Mouse (Mus musculus) olfactory bulb, adult 2 months (tissue): Measurements from ENCODE around the gene Kcnh1.

Experiments used
- CTCF ChIP-seq: fragments of 200-500 bp; IDR thresholded peaks from 2 replicates; pipeline ENCODE4 v1.5.1; 2012; ENCODE audit warnings: low read depth, mild to moderate bottlenecking, low read length, moderate library complexity; ENCODE audit not compliant: insufficient read depth
- POLR2A ChIP-seq: fragments of 200-500 bp; IDR thresholded peaks from 2 replicates; pipeline ENCODE4 v1.6.1; 2012; ENCODE audit warnings: mild to moderate bottlenecking, low read depth, low read length, moderate library complexity; ENCODE audit not compliant: insufficient read depth

GRCm38 (mm10) chr1:192405136-192405535, 214.6 kb downstream of the Kcnh1 start:
- TF ChIP-seq POLR2A (no peak), CTCF (no peak)
